Mouse (Mus musculus): ENCODE measurements around the gene Chkb.

DNA sequence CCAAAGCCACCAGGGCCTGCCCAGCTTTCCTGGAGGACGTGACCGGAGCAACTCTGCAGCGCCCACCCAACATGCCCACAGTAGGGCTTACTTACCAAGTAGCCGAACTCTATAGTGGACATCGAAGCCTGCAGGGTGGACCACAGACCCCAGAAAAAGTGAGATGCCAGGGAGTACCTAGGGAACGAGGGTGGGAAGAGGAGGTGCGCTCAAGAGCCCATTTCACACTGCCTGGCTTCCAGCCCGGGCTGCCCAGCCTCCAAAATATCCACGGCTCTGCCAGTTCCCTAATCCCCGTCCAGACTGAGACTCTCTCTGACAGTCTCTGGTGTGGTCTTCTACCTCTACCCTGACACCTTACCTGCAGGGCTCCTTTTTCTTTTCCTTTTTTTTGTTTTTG is 3.0 kb downstream of the Chkb start:
- TF ChIP-seq CTCF (IDR thresholded peaks at IDR 0.05) (no peak), EP300 (IDR thresholded peaks at IDR 0.05) (no peak)

Data from lung, postnatal 0 days (tissue).